Mouse (Mus musculus): ENCODE measurements at regions not wholly inside any gene's neighbourhood (a gene's known extent, or its start where the extent isn't known, plus 50 kb on each side); places are given as distances from the start of the nearest gene placed in this dataset.

- no peak for DNase-seq (ENCODE audit: extremely low spot score in 1 of 2, low spot score in 2 of 2)
- TF ChIP-seq CTCF (IDR thresholded peaks at IDR 0.05): no peak
- Histone ChIP-seq H3K27ac (no peak overlapping the region), H3K4me3 (no peak overlapping the region)
- intact Hi-C loops (cut with DNase I): no loop called here
These were observed 274.9 kb downstream of the Myh15 start for GRCm38 (mm10) chr16:49332107-49332722.

DNA sequence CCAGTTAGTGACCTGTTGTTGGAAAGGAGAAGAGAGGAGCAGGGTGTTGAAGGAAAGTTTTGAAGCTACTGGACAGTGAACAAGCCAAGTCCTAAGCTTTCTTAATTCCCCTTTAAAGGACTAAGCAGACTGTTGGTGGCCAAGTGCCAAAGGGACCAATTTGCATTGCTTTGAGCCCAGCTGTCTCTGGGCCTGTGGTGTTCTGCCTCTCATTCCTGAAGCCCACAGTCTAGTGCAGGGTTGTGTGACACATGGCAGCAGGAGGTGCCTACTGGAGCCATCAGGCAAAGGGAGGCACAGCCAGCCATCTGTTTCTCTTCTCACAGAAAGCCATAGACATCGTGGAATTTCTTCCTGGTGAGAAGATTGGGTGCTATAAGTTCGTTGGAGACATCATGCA is 278.6 kb downstream of the Myh15 start:
- H3K27ac ChIP-seq: no peak overlapping the region
- H3K4me3 ChIP-seq: no peak overlapping the region
- intact Hi-C loops (cut with DNase I): no loop called here
- TF ChIP-seq CTCF (IDR thresholded peaks at IDR 0.05): no peak
- no peak for DNase-seq (ENCODE audit: extremely low spot score in 1 of 2, low spot score in 2 of 2)

DNA sequence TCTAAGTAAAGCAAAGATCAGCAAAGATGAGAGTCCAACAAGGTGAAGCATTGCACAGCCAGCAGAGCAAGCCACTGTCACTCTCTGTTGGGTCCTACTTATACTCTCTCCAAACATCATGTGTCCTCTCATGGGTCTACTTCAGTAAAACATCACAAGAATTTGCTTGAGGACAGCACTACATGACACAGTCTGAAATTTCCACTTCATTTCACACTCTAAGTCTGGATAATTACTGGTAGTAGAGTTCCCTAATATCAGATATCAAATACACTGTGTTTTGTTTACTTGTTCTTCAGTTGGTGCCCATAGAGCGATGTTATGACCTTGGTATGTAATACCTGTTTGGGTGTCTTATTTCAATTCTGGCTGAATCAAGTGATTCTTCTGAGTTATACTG is 280.7 kb downstream of the Myh15 start:
- Histone ChIP-seq H3K4me3 (no peak overlapping the region), H3K27ac (no peak overlapping the region)
- TF ChIP-seq CTCF (IDR thresholded peaks at IDR 0.05): no peak
- no peak for DNase-seq (ENCODE audit: extremely low spot score in 1 of 2, low spot score in 2 of 2)
- intact Hi-C loops (cut with DNase I): no loop called here

DNA sequence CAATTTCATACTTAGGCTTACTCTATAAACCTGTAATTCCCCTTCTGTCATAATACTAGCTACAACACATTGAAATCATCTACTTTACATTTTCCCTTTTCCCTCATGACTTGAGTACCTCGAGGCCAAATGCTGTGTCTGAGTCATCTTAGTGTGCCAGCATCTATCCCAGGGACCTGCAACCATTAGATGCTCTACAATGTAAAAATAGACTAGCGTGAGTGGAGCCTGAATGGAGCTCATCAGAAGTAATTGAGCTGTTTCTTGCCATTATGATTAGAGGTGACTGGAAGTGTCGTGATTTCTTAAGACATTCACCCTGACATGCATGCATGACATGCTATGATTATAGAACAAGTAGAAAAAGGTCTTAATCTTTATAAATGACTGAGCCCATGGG is 301.1 kb downstream of the Myh15 start:
- intact Hi-C loops (cut with DNase I): no loop called here
- DNase-seq (ENCODE audit: extremely low spot score in 1 of 2, low spot score in 2 of 2): no peak
- TF ChIP-seq CTCF (IDR thresholded peaks at IDR 0.05): no peak
- Histone ChIP-seq H3K4me3 (no peak overlapping the region), H3K27ac (no peak overlapping the region)

GRCm38 (mm10) chr16:49361731-49362130 is 304.4 kb downstream of the Myh15 start:
- intact Hi-C loops (cut with DNase I): no loop called here
- no peak for DNase-seq (ENCODE audit: extremely low spot score in 1 of 2, low spot score in 2 of 2)
- Histone ChIP-seq H3K4me3 (no peak overlapping the region), H3K27ac (no peak overlapping the region)
- TF ChIP-seq CTCF (IDR thresholded peaks at IDR 0.05): no peak

GRCm38 (mm10) chr16:49369450-49369849 is 312.2 kb downstream of the Myh15 start:
- DNase-seq (ENCODE audit: extremely low spot score in 1 of 2, low spot score in 2 of 2): no peak
- no peak for TF ChIP-seq CTCF (IDR thresholded peaks at IDR 0.05)
- Histone ChIP-seq H3K4me3 (no peak overlapping the region), H3K27ac (no peak overlapping the region)
- intact Hi-C loops (cut with DNase I): no loop called here

DNA sequence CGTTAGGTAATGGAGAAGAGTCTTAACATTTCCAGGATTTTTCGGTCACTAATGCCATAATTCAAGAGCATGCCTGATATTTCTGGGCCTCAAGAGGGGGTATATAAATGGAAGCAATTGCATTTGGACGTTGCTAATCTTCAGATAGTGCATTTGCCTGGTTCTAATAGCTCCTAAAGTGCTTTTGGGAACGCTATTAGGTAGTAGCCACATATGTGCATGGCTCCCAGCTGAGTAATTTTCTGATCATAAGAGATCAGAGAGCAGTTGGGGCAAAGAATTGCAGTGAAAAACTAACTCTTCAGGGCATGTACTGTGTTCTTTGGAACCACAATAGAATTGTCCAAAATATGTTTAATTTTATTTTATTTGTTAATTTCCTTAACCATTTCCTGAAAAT is 317.8 kb downstream of the Myh15 start:
- H3K4me3 ChIP-seq: no peak overlapping the region
- DNase-seq (ENCODE audit: extremely low spot score in 1 of 2, low spot score in 2 of 2): no peak
- no peak overlapping the region for H3K27ac ChIP-seq
- intact Hi-C loops (cut with DNase I): no loop called here
- no peak for TF ChIP-seq CTCF (IDR thresholded peaks at IDR 0.05)

DNA sequence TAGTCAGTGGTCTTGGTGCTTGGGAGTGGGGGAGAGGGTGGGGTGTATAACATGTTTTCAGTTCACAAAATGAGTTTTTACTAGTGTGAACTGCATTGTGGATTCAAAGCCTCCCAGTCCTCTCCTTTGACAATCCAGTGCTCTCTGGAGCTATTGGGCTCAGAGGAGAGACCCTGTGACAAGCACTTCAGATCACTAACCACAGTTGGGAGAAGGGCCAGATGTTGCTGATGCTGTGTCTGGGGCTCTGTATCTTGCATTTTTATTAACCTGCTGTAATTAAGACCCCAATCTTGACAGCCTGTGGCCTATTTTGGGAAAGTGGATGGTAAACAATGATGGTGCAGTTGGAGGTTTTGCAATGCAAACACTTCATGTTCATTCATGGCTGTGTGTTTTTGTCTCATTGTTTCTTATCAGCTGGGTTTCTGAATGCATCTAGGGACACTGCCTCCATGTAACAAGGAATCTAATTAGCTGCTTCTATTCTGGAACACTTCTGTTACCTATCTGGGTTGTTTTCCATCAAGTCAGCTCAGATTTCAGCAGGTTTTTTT is 320.0 kb upstream of the Ift57 start:
- intact Hi-C loops (cut with DNase I): no loop called here
- no peak for DNase-seq (ENCODE audit: extremely low spot score in 1 of 2, low spot score in 2 of 2)

DNA sequence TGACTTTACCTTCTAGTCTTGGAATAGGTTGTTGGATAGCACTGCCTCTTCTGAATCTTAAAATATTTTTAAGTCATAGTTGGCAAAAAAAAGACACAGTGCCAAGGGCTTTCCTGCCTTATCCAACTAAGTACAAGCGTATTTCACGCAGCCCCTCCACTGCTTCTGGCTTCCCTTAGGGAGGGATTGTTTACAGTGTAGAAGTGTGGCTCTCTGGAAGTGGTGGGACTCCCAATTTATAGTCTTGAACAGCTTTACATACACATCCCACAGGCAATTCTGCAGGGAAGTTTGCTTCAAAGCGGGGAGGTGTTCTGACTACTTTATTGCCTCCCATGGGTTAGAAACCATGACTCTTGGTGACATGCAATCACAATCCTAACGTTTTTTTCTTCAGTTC is 310.9 kb upstream of the Ift57 start:
- Histone ChIP-seq H3K4me3 (no peak overlapping the region), H3K27ac (no peak overlapping the region)
- DNase-seq (ENCODE audit: extremely low spot score in 1 of 2, low spot score in 2 of 2): no peak
- intact Hi-C loops (cut with DNase I): no loop called here
- TF ChIP-seq CTCF (IDR thresholded peaks at IDR 0.05): no peak

More for the DNA sequence above, 320.0 kb upstream of the Ift57 start:
- H3K4me3 ChIP-seq: no peak overlapping the region
- no peak for TF ChIP-seq CTCF (IDR thresholded peaks at IDR 0.05)
- H3K27ac ChIP-seq: no peak overlapping the region

GRCm38 (mm10) chr16:49407956-49408795 is 290.9 kb upstream of the Ift57 start:
- Histone ChIP-seq H3K27ac (no peak overlapping the region), H3K4me3 (no peak overlapping the region)
- DNase-seq (ENCODE audit: extremely low spot score in 1 of 2, low spot score in 2 of 2): no peak
- no peak for TF ChIP-seq CTCF (IDR thresholded peaks at IDR 0.05)
- intact Hi-C loops (cut with DNase I): no loop called here

- intact Hi-C loops (cut with DNase I): no loop called here
- Histone ChIP-seq H3K4me3 (no peak overlapping the region), H3K27ac (no peak overlapping the region)
- no peak for DNase-seq (ENCODE audit: extremely low spot score in 1 of 2, low spot score in 2 of 2)
- no peak for TF ChIP-seq CTCF (IDR thresholded peaks at IDR 0.05)
These were observed 289.8 kb upstream of the Ift57 start for GRCm38 (mm10) chr16:49409235-49409634.

- no peak for TF ChIP-seq CTCF (IDR thresholded peaks at IDR 0.05)
- DNase-seq (ENCODE audit: extremely low spot score in 1 of 2, low spot score in 2 of 2): no peak
- Histone ChIP-seq H3K4me3 (no peak overlapping the region), H3K27ac (no peak overlapping the region)
- intact Hi-C loops (cut with DNase I): no loop called here
These were observed 268.7 kb upstream of the Ift57 start for GRCm38 (mm10) chr16:49430296-49430695.

All from left cerebral cortex, adult 2 months (tissue).